ENCODE assay signal across 15 mouse cellular contexts in genomic region chr5:23637337-23637736, GRCm38 (mm10). TPM values are rescaled to one million over a fixed set of nuclear protein-coding genes. Genes with fewer than 3 reads are reported as not detected.
DNase-seq lines count a peak whose midpoint lies in the region; ATAC-seq lines count a peak whose summit lies in the region.
"Had no signal": no experiment of that assay in that cellular context is flagged by ENCODE, and none has a peak within 500 bp of the region (broad histone marks: within the 10 kb centered on the region; RNA-seq: fewer than 3 reads in every experiment).

No protein-coding gene starts in this region.

- intact Hi-C loops in heart, postnatal 14 days (cut with DNase I), result no loop called here

- 0 out of 2 replicates have a peak, but pooled peaks have one; percentile 37 for ATAC-seq in megakaryocyte-erythroid progenitor cell, adult 5-6 weeks (replicated peaks; ENCODE audit: low FRiP score, low TSS enrichment, poor library complexity, severe bottlenecking)
- ATAC-seq: liver, embryonic 12.5 days had no signal

- DNase-seq in heart, adult 11 months, result peak; percentile 77
- DNase-seq in heart, postnatal 14 days, result no peak
- peak; percentile 62 for DNase-seq in CD4-positive, CD25-positive, alpha-beta regulatory T cell, adult 2 months (ENCODE audit: low read depth, low spot score)
- peak; percentile 42 for DNase-seq in c-Kit-positive CD71-negative TER-119-negative erythroid progenitor cells, embryonic 14.5 days (ENCODE audit: low read depth)
- DNase-seq in layer of hippocampus, postnatal 14 days (ENCODE audit: low spot score in 2 of 2), result no peak
- no peak for DNase-seq in adrenal gland, postnatal 14 days
- DNase-seq in cerebellum, postnatal 10 days, result no peak
- DNase-seq: cerebellum, postnatal 25 days; kidney, adult 18-20 months; kidney, postnatal 4 days; layer of hippocampus, postnatal 36 days; left cerebral cortex, postnatal 4 days; retina, postnatal 1 day had no signal

RNA-seq across cellular contexts. Expression of gene Srpk2, which starts 47.1 kb away (rescaled TPM):
- 10 to 100 TPM; 40.7 to 44.6 TPM for total RNA-seq in heart, postnatal 14 days (2021)
- 14.0 and 18.2 TPM in 2 replicates for total RNA-seq in megakaryocyte-erythroid progenitor cell, adult 5-6 weeks (2014; fragmentation: Nextera tagmentation)
- total RNA-seq in megakaryocyte-erythroid progenitor cell, adult 5-6 weeks (2017), result 15.2 and 20.5 TPM in 2 replicates
- 100 to 1,000 TPM; 139 to 157 TPM for total RNA-seq in layer of hippocampus, postnatal 14 days (2021)
- total RNA-seq in adrenal gland, postnatal 14 days (2021), result 43.1 and 46.4 TPM in 2 replicates

Comparison
In these comparisons a context has a peak if more than half of its experiments do, and no peak if none do; other contexts are left out.
1. DNase-seq: peak in heart, adult 11 months (single experiment), CD4-positive, CD25-positive, alpha-beta regulatory T cell, adult 2 months (single experiment) and c-Kit-positive CD71-negative TER-119-negative erythroid progenitor cells, embryonic 14.5 days (single experiment); none in heart, postnatal 14 days (0 of 2), layer of hippocampus, postnatal 14 days (0 of 2), adrenal gland, postnatal 14 days (single experiment) and cerebellum, postnatal 10 days (0 of 2).